Mouse (Mus musculus): ENCODE measurements around the gene Acvr2b. TPM values are rescaled to one million over a fixed set of nuclear protein-coding genes. Genes with fewer than 3 reads are reported as not detected.

The Acvr2b gene
- polyA plus RNA-seq, 1 experiment from 2014 or later, result 20.9 TPM

GRCm38 (mm10) chr9:119375556-119375955, 26.4 kb upstream of the Acvr2b start:
- Histone ChIP-seq H3K27ac (no peak overlapping the region), H3K4me2 (replicated peaks) (no peak overlapping the region), H3K4me3 (replicated peaks) (no peak overlapping the region), H3K9me3 (no peaks in the 10 kb centered on the region), H3K36me3 (no peaks in the 10 kb centered on the region), H3K9ac (no peak overlapping the region), H3K4me1 (replicated peaks) (no peaks in the 10 kb centered on the region), H3K27me3 (replicated peaks) (no peaks in the 10 kb centered on the region)
- WGBS, result 72% methylated on average over 6 of the region's 6 CpGs
- ATAC-seq, result no peak

- no peaks in the 10 kb centered on the region for H3K9me3 ChIP-seq
- WGBS, result 88% methylated on average over 4 of the region's 4 CpGs
Measured at GRCm38 (mm10) chr9:119378231-119378630, 23.7 kb upstream of the Acvr2b start.

DNA sequence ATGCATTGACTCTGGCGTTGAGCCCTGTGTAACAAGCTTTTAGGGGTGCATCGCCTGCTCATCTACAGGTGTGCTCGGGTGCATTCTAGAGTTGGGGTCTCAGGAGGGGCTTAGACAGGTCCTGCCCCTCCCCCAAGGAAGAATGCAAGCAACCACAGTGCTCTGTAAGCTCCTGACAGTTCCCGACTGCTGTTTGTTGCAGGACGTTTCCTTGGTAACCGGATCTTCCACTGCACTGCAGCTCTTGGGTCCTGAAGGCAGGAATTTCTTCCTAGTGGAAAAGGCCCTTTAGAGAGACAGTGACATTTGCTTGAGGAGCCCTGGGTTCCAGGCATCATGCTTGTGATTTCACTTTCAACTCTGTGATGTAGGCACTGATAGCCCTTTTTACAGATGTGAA, 19.3 kb upstream of the Acvr2b start:
- WGBS, result 60% methylated on average over 6 of the region's 6 CpGs
- no peaks in the 10 kb centered on the region for H3K4me1 ChIP-seq (replicated peaks)

More at GRCm38 (mm10) chr9:119378231-119378630, 23.7 kb upstream of the Acvr2b start:
- no peak for ATAC-seq
- Histone ChIP-seq H3K4me2 (replicated peaks) (no peak overlapping the region), H3K9ac (no peak overlapping the region), H3K4me3 (replicated peaks) (no peak overlapping the region), H3K27ac (no peak overlapping the region), H3K4me1 (replicated peaks) (no peaks in the 10 kb centered on the region), H3K36me3 (no peaks in the 10 kb centered on the region), H3K27me3 (replicated peaks) (no peaks in the 10 kb centered on the region)

GRCm38 (mm10) chr9:119388956-119389355, 13.0 kb upstream of the Acvr2b start:
- no peak for ATAC-seq
- H3K4me3 ChIP-seq (replicated peaks), result no peak overlapping the region
- 47% methylated on average over 5 of the region's 5 CpGs for WGBS

More for the DNA sequence above, 19.3 kb upstream of the Acvr2b start:
- Histone ChIP-seq H3K27me3 (replicated peaks) (no peaks in the 10 kb centered on the region), H3K9me3 (no peaks in the 10 kb centered on the region), H3K27ac (no peak overlapping the region), H3K4me2 (replicated peaks) (no peak overlapping the region), H3K36me3 (no peaks in the 10 kb centered on the region), H3K4me3 (replicated peaks) (no peak overlapping the region), H3K9ac (no peak overlapping the region)
- ATAC-seq, result no peak

GRCm38 (mm10) chr9:119390214-119390613, 11.7 kb upstream of the Acvr2b start:
- WGBS, result 89% methylated on average over 2 of the region's 2 CpGs
- no peak for ATAC-seq
- H3K9ac ChIP-seq, result no peak overlapping the region
- H3K4me2 ChIP-seq (replicated peaks), result no peak overlapping the region
- no peak overlapping the region for H3K27ac ChIP-seq
- H3K4me3 ChIP-seq (replicated peaks), result no peak overlapping the region
- H3K9me3 ChIP-seq, result no peaks in the 10 kb centered on the region
- H3K4me1 ChIP-seq (replicated peaks), result no peaks in the 10 kb centered on the region
- no peaks in the 10 kb centered on the region for H3K27me3 ChIP-seq (replicated peaks)
- H3K36me3 ChIP-seq, result no peaks in the 10 kb centered on the region

More at GRCm38 (mm10) chr9:119388956-119389355, 13.0 kb upstream of the Acvr2b start:
- H3K27me3 ChIP-seq (replicated peaks), result no peaks in the 10 kb centered on the region
- no peaks in the 10 kb centered on the region for H3K36me3 ChIP-seq
- H3K4me2 ChIP-seq (replicated peaks), result no peak overlapping the region
- H3K9me3 ChIP-seq, result no peaks in the 10 kb centered on the region
- no peak overlapping the region for H3K27ac ChIP-seq
- no peaks in the 10 kb centered on the region for H3K4me1 ChIP-seq (replicated peaks)
- no peak overlapping the region for H3K9ac ChIP-seq

- no peak overlapping the region for H3K4me3 ChIP-seq (replicated peaks)
- H3K9ac ChIP-seq, result no peak overlapping the region
- H3K27ac ChIP-seq, result no peak overlapping the region
- no peaks in the 10 kb centered on the region for H3K4me1 ChIP-seq (replicated peaks)
- 83% methylated on average over 1 of the region's 1 CpGs for WGBS
- H3K9me3 ChIP-seq, result no peaks in the 10 kb centered on the region
- no peaks in the 10 kb centered on the region for H3K27me3 ChIP-seq (replicated peaks)
- ATAC-seq, result no peak
- H3K36me3 ChIP-seq, result no peaks in the 10 kb centered on the region
- no peak overlapping the region for H3K4me2 ChIP-seq (replicated peaks)
Measured at GRCm38 (mm10) chr9:119394808-119395207, 7.1 kb upstream of the Acvr2b start.

- Histone ChIP-seq H3K9me3 (no peaks in the 10 kb centered on the region), H3K9ac (peak overlapping the region; percentile 5; the same call in 1 of the 2 replicates), H3K4me3 (replicated peaks) (peak overlapping the region; percentile 89), H3K4me1 (replicated peaks) (peaks cover 23% of the 10 kb centered on the region), H3K27ac (0 out of 2 replicates have a peak overlapping the region, but pooled peaks have one; percentile 10), H3K36me3 (no peaks in the 10 kb centered on the region), H3K4me2 (replicated peaks) (peak overlapping the region; percentile 98), H3K27me3 (replicated peaks) (no peaks in the 10 kb centered on the region)
- ATAC-seq, result peak; percentile 18
- WGBS, result 4% methylated on average over 7 of the region's 7 CpGs
Measured at GRCm38 (mm10) chr9:119401351-119401750, 567 bp upstream of the Acvr2b start.

DNA sequence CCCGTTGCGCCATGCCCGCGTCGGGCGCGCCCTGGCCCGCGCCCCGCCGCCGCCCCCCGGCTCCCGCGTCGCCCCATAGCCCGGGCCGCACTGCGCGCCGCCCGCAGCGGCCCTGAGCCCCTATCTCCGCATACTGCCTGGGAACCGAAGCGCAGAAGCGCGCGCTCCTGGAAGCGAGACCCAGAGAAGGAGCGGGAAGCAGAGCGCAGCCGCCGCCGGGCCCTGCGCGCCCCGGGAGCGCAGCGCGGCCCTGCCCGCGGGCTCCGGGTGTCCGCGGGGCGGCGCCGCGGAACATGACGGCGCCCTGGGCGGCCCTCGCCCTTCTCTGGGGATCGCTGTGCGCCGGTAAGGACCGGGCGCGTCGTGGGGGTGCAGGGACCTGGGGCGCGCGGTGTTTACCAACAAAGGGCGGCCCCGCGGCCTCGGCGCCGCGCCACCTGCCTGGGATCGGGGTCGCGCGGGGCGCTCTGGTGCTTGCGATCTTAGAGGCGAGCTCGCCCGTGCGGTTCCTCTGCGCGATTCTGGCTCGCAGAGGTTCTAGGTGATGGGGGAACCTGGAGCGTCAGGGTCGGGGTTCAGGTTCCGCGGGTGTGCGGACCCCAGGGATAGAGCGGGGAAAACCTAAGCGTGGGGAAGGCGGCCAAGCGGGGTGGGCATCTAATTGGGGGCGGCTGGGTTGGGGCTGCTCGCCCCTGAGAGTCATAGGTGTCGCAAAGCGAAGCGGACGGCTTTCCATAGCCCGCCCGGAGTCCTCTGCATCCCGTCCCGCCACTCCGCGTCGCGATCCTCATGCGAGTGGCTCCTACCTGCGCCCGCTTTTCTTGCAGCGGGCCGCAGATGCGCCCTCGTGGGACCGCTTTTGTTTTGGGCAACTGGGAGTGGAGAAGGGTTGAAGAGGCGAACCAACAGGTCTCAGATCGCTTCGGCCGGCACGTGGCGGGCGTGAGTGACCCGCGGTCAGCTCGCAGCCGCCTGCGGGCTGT, 626 bp downstream of the Acvr2b start:
- Histone ChIP-seq H3K36me3 (no peaks in the 10 kb centered on the region), H3K9me3 (no peaks in the 10 kb centered on the region), H3K4me1 (replicated peaks) (peaks cover 23% of the 10 kb centered on the region), H3K4me2 (replicated peaks) (peak overlapping the region; percentile 98), H3K9ac (peak overlapping the region; percentile 97), H3K27ac (peak overlapping the region; percentile 98), H3K4me3 (replicated peaks) (peak overlapping the region; percentile 89), H3K27me3 (replicated peaks) (no peaks in the 10 kb centered on the region)
- ATAC-seq, result peak; percentile 60
- WGBS, result under 1% methylated on average over 125 of the region's 127 CpGs

DNA sequence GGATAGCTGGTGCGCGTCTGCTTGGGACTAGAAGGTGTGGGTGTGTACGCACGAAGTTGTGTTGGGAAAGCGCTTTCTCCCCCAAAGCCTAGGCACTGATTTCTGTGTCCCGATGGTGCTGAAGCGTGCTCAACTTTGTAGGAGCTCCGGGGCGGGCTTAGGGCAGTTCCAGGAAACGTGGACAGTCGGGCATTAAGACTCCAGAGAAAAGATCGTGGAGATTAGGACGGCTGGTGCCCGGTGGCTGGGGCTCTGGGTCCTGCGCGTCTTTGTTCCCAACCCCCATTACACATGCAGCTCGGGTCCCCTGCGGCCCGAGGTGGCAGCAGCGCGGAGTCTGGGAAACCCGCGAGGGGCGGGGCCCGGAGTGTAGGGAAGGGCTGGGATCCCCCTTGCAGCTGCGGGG, 1.3 kb downstream of the Acvr2b start:
- Histone ChIP-seq H3K4me2 (replicated peaks) (peak overlapping the region; percentile 98), H3K27ac (peak overlapping the region; percentile 98), H3K27me3 (replicated peaks) (no peaks in the 10 kb centered on the region), H3K4me1 (replicated peaks) (peaks cover 29% of the 10 kb centered on the region), H3K9me3 (no peaks in the 10 kb centered on the region), H3K4me3 (replicated peaks) (peak overlapping the region; percentile 89), H3K36me3 (no peaks in the 10 kb centered on the region), H3K9ac (peak overlapping the region; percentile 97)
- peak; percentile 26 for ATAC-seq
- WGBS, result 0% methylated on average over 26 of the region's 26 CpGs

DNA sequence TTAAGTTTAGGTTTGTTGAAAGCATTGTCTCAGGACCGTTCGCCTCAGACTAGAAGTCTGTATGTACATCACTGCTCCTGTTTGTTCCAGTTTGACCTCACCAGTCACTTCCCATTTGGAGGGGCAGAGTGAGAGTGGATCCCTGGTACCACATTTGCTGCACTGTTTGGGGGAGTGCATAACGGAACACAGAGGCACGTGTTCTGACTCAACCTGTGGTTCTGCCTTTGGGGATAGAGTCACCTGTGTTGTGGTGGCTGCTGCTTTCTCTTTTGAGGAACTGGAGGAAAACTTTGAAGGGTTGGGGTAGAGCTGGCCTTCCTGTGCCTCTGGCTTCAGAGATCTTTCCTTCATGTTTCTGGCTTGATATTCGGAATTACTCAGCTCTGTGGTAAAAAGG, 2.2 kb downstream of the Acvr2b start:
- 75% methylated on average over 5 of the region's 5 CpGs for WGBS

GRCm38 (mm10) chr9:119407884-119408283, 6.0 kb downstream of the Acvr2b start:
- WGBS, result 71% methylated on average over 15 of the region's 15 CpGs
- Histone ChIP-seq H3K27me3 (replicated peaks) (no peaks in the 10 kb centered on the region), H3K4me2 (replicated peaks) (no peak overlapping the region), H3K36me3 (no peaks in the 10 kb centered on the region), H3K4me3 (replicated peaks) (no peak overlapping the region), H3K27ac (no peak overlapping the region), H3K4me1 (replicated peaks) (peaks cover 28% of the 10 kb centered on the region), H3K9ac (no peak overlapping the region), H3K9me3 (0 out of 2 replicates have a peak, but pooled peaks cover 3% of the 10 kb centered on the region)
- no peak for ATAC-seq

More for the DNA sequence above, 2.2 kb downstream of the Acvr2b start:
- no peaks in the 10 kb centered on the region for H3K9me3 ChIP-seq
- H3K27ac ChIP-seq, result no peak overlapping the region
- H3K4me1 ChIP-seq (replicated peaks), result peaks cover 32% of the 10 kb centered on the region
- peak overlapping the region; percentile 89 for H3K4me3 ChIP-seq (replicated peaks)
- H3K4me2 ChIP-seq (replicated peaks), result peak overlapping the region; percentile 98
- no peak overlapping the region for H3K9ac ChIP-seq
- no peaks in the 10 kb centered on the region for H3K36me3 ChIP-seq
- no peaks in the 10 kb centered on the region for H3K27me3 ChIP-seq (replicated peaks)
- no peak for ATAC-seq

DNA sequence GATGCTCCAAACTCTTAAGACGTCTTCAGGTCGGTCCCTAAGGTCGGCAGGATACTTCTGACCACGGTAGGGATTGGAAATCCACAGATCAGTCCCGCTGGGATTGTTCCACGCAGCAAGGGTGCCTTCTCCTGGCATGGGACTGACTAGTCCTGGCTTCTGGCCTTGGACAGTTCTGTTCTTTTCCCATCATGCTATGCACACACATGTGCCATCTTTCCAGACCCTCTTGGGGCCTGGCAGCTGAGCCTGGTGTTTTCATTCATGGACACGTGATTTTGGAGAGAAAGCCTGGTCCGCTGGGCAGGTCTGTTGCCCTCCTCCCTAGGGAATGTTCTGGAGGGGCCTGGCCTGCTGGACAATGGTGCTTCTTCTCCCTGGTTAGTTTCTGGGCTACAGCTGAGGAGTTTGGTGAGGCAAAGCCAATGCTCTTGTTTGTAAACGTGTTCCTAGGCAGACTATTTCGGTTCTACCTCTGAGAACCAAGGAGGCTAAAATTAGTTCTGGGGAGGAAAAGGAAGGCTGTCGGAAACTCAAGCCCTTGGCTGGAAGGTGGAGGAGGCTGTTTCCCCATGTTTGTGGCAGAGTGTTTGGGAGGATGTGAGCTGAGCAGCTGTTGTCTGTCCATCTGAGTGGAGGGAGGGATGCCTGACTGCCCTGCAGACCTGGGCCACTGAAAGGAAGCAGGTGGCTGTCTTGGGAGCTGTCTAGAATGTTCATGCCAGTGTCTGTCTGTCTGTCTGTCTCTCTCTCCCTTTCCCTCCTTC, 7.2 kb downstream of the Acvr2b start:
- Histone ChIP-seq H3K4me2 (replicated peaks) (no peak overlapping the region), H3K4me1 (replicated peaks) (peaks cover 17% of the 10 kb centered on the region), H3K36me3 (0 out of 2 replicates have a peak, but pooled peaks cover 3% of the 10 kb centered on the region), H3K9ac (no peak overlapping the region), H3K27me3 (replicated peaks) (no peaks in the 10 kb centered on the region), H3K4me3 (replicated peaks) (no peak overlapping the region), H3K9me3 (peaks cover 6% of the 10 kb centered on the region; the same call in 1 of the 2 replicates), H3K27ac (no peak overlapping the region)
- WGBS, result 78% methylated on average over 11 of the region's 11 CpGs
- no peak for ATAC-seq
